Mouse (Mus musculus) cerebellum, adult (tissue): Measurements from ENCODE around the gene B3galt1.

Source experiments
- ATAC-seq: cut with Nextera tagmentation; 2 replicates; pipeline ENCODE4 v1.9.2; 2017; ENCODE audit warnings: mild to moderate bottlenecking, moderate library complexity, mixed read lengths; ENCODE audit not compliant: insufficient number of reproducible peaks, low FRiP score, low TSS enrichment

The B3galt1 gene

DNA sequence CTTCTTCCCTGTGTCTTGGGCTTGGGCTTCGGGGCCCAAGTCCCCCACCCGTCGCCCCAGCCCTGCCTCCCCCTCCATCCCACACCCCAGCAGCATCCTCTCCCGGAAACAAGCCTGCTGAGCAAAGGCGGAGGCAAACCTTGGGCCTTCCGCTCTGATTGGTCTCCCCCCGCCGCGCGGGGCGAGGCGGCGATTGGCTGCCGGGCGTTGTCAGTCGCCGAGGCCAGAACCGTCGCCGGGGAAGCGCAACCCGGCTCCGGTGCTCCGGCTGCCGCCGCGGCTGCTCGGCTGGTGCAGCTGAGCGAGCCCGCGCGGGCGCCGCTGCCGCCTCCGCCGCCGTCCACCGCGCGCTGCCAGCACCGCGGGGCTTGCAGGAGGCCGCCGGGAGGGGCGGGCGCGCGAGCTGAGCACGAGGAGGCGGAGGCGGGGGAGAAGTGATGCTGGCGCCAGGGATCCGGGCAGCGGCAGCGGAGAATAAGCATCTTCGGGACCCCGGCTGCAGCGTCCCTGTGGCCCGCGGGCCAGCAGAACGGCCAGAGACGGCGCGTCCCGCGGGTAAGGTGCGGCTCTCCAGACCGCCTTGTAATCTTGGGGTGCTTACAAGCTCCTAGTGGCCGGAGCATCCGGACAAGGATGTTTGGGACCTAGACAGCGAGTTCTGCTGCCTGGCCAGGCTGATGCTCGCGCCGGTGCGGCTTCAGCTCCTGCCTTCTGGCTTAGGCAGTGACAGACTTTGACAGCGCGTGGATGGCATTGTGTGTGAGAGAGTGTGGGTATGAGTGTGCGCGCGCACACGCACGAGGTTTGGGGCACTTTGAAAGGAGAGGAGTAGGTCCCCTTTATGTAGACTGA is at the start of gene B3galt1:
Gene B3galt1, plus strand, starts transcription at position 392 of the 852 bp plus-strand sequence.
- ATAC-seq, result peak; percentile 90

GRCm38 (mm10) chr2:67516405-67516804 is 49.3 kb upstream of the B3galt1 start:
- ATAC-seq, result no peak

GRCm38 (mm10) chr2:67535347-67535746 is 30.3 kb upstream of the B3galt1 start:
- ATAC-seq, result no peak

GRCm38 (mm10) chr2:67539426-67539825 is 26.2 kb upstream of the B3galt1 start:
- 0 out of 2 replicates have a peak, but pooled peaks have one; percentile 6 for ATAC-seq

- no peak for ATAC-seq
Observed at GRCm38 (mm10) chr2:67541957-67542696, 23.5 kb upstream of the B3galt1 start.

DNA sequence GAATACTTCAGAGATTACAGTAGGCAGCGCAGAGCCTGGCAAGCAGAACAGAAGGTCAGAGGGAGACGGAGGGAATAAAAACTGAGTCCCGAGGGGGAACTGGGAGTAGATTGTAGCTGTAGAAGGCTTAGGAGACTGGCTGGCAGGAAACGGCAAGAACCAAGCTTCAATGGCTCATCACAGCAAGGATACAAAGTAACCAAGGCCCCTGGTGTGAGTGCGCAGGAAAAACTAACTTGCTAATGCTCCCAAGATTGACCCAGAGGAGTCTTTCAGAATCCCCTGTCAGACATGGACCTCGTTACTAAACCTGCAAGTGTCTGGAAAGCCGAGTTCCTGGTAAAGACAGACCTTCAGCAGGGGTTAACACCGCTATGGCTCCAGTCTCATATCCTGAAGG is 21.2 kb upstream of the B3galt1 start:
- no peak for ATAC-seq

DNA sequence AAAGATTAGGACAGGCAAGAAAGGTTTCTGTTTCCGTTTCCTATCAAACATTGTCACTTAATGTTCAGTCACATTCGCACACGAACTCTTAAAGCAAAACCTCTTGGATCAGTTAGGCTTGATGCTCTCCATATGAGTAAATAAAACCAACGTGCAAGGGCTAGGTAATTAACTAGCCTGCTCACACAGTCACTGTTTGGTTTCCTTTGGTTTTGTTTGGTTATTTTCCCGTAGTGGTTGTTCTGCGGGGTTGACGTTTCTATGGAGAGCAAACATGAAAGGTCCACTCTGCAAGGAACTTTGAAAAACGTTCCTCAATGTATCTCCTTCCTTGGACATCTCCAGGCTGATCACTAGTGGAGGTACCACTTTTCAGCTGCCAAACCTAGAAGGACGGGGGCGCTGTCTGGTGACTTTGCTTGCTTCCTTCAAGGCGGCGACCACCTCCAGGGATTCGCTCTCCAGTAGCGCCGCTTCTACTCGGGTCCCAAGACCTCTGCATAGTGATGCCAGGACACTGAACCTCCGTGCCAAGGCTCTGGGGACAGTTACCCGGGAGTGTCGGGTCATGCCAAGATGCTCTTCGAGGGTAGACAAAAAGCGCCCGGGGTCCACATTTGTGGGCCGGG is 706 bp upstream of the B3galt1 start:
- ATAC-seq, result peak; percentile 71

GRCm38 (mm10) chr2:67566566-67566965 is 895 bp downstream of the B3galt1 start:
- ATAC-seq, result peak; percentile 7; the same call in 1 of the 2 replicates

GRCm38 (mm10) chr2:67567141-67567680 is 1.5 kb downstream of the B3galt1 start:
- ATAC-seq, result no peak

- no peak for ATAC-seq
Observed at GRCm38 (mm10) chr2:67576634-67577033, 11.0 kb downstream of the B3galt1 start.

DNA sequence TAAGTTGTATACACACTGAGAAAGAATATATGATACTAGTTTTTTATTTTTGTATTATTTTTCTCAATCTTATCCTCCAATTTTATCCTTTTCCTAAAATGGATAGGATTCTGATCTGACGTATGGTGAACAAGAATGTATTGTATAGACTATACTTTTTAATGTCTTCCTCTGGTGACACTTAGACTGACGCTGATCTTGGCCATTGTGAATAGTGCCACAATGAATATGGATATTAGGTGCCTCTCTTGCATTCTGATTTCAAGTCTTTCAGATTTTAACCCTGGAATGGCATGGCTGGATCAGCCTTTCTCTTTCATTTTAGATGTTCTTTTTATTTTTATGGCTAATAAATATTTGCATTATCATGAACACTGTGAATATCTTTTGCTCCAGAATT is 17.4 kb downstream of the B3galt1 start:
- ATAC-seq, result no peak

DNA sequence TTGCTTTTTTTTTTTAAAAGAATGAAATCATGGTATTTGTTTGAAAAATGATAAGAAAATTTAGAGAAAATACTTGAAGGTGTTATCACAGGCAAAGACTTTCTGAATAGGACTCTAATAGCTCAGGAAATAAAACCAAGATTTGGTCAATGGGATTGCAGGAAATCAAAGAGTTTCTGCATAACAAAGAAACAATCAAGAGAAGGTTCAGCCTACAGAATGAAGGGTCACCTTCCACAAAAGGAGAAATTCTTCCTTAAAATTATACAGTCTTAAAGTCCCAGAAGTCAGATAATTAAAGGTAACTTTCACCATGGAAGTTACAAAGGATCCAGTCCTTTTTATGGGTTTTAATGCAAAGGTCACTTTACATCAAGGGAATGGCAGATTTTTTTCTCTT is 24.7 kb downstream of the B3galt1 start:
- no peak for ATAC-seq

DNA sequence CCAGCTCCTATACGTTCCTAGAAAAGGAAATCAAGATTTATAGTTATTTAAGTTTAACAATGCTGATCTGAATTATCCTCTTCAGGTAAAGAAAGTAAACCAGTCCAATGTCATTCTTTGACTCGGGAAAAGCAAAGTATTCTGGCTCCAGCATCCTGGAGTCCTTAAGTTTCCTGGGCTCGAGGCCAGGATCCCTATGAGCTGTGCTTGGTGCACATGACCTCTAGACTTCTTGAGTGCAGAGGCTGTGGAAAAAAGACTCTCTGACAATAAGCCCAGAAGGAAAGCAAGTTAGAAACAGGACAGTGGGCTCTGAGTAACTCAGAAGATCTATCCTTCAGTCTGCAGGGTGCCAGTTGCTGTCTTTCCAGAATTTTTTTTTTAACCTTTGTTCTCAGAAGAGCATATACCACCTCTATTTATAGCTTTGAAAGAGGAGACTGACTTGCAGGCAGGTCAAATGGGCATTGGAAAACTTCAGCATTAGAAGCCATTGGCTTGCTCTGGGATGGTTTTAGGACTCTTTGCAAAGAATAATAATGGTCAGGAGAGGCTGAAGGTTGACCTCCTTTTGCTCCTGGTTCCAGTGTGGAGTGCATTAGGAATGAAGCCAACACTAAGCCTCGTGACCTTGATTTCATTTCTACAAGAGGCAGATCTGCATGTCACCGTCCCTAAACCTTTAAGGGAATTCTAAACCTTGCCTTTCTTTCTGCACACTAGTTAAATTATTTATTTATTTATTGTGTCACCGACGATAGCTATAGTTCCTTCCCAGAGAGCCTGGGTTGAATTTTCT is 26.4 kb downstream of the B3galt1 start:
- ATAC-seq, result peak; percentile 45; the same call in 1 of the 2 replicates

DNA sequence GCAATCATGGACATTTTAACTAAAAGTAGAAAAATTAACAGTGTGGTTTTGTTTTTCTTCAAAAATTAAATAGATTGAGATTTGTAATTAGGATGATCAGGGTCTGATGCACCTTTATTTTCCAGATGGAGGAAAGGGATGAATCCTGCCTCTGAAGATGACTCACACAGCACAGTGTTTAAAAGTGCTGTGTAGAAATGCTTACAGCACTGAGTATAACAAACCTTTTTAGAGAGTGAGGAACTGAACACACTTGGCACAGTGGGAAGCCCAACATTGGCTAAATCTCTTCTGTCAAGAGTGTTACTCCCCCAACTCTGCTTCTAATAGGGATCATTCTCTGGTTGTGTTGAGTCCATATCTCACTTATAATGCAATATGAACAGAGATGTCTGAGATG is 57.2 kb downstream of the B3galt1 start:
- no peak for ATAC-seq

GRCm38 (mm10) chr2:67627667-67628066 is 62.0 kb downstream of the B3galt1 start:
- no peak for ATAC-seq

DNA sequence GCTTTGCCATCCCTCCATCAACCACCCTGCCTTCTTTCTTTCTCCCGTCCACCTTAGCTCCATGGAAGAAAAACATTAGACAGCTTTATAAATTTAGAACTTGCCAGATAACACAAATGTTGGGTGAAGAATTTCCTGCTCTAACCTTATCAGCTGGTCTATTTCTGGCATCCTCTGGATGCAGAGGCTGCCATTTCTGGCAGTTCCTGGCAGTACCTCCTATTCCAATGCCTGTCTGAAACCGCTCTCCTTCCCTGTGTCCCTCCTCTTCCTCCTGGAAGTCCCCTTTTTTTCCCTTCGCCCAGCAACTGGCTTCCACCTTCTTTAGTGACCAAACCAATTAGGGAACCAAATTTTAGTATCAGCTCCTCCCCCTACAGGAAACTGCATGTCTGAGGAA is 62.6 kb downstream of the B3galt1 start:
- no peak; the same call in 1 of the 2 replicates for ATAC-seq

- ATAC-seq, result no peak
Observed at GRCm38 (mm10) chr2:67654847-67655246, 89.2 kb downstream of the B3galt1 start.

GRCm38 (mm10) chr2:67657372-67657771 is 91.7 kb downstream of the B3galt1 start:
- peak; percentile 60; the same call in 1 of the 2 replicates for ATAC-seq

DNA sequence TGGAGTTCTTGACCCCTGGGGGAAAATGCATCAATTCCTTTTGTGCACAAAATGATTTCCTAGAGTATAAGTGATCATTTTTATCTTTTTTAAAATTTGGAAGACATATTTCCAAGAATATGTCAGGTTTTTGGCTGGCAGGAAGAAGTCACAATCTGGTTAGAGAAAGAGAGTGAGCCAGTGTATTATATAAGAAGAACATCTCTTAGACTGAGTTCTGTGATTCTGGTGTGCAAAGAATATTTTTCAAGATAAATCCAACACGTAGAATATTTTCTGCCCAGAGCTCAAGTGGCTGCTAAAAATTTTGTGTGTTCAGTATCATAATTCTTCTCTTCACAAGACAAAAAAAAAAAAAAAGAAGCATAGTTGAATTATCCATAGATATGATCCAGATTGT is 92.4 kb downstream of the B3galt1 start:
- ATAC-seq, result no peak

- ATAC-seq, result no peak
Observed at GRCm38 (mm10) chr2:67671721-67672120, 106.0 kb downstream of the B3galt1 start.
